Mouse (Mus musculus) hindbrain, embryonic 16.5 days (tissue): ENCODE data around the gene Cth. TPM values are rescaled to one million over a fixed set of nuclear protein-coding genes. Genes with fewer than 3 reads are reported as not detected.

Source experiments
- ATAC-seq: fragments of 200-750 bp; cut with Nextera tagmentation; 2 replicates; pipeline ENCODE4 v1.8.0; 2017; ENCODE audit warnings: moderate TSS enrichment, moderate library complexity
- H3K27ac ChIP-seq: fragments of 300-500 bp; sonication (generic); 2 replicates; pipeline ENCODE4 v1.5.1; 2014; ENCODE audit warnings: low read depth, mild to moderate bottlenecking, control low read depth, low read length, moderate library complexity
- H3K27me3 ChIP-seq: fragments of 300-500 bp; sonication (generic); replicated peaks from 2 replicates; pipeline ENCODE4 v1.6.1; 2014; ENCODE audit warnings: low read length; ENCODE audit not compliant: control insufficient read depth, insufficient read depth
- H3K36me3 ChIP-seq: fragments of 300-500 bp; sonication (generic); 2 replicates; pipeline ENCODE4 v1.6.1; 2014; ENCODE audit warnings: mild to moderate bottlenecking, low read length, moderate library complexity, mixed read lengths; ENCODE audit not compliant: control insufficient read depth, insufficient read depth
- H3K4me1 ChIP-seq: fragments of 300-500 bp; sonication (generic); 2 replicates; pipeline ENCODE4 v1.6.1; 2014; ENCODE audit warnings: low read depth, low read length; ENCODE audit not compliant: control insufficient read depth, insufficient read depth
- H3K4me2 ChIP-seq: fragments of 300-500 bp; sonication (generic); 2 replicates; pipeline ENCODE4 v1.6.1; 2014; ENCODE audit warnings: mild to moderate bottlenecking, low read length, control low read depth, moderate library complexity
- H3K4me3 ChIP-seq: fragments of 300-500 bp; sonication (generic); 2 replicates; pipeline ENCODE4 v1.5.1; 2014; ENCODE audit warnings: mild to moderate bottlenecking, low read length, control low read depth, moderate library complexity
- H3K9ac ChIP-seq: fragments of 300-500 bp; sonication (generic); 2 replicates; pipeline ENCODE4 v1.6.1; 2014; ENCODE audit warnings: low read depth, mild to moderate bottlenecking, control low read depth, low read length, moderate library complexity
- H3K9me3 ChIP-seq: fragments of 300-500 bp; sonication (generic); 2 replicates; pipeline ENCODE4 v1.6.1; 2014; ENCODE audit warnings: mild to moderate bottlenecking, low read length, moderate library complexity; ENCODE audit not compliant: control insufficient read depth
- WGBS: fragments of 180-500 bp; shearing (Covaris S2); extraction: QIAGEN DNeasy Blood & Tissue Kit; methylation state at CpG from one replicate; pipeline ENCODE4 v1.1.7; 2014; 5-methylcytosine and 5-hydroxymethylcytosine counted together
- polyA plus RNA-seq: library from polyadenylated mRNA; unstranded; fragments of >200 nt; fragmentation: Nextera tagmentation; extraction: Ambion mirVana; gene quantifications from 2 replicates; pipeline ENCODE4 v1.2.1, GENCODE M21; 2015

Cth gene
- polyA plus RNA-seq, 1 experiment from 2014 or later = 3.5 TPM

- ATAC-seq = no peak
- H3K27ac ChIP-seq = no peak overlapping the region
- H3K4me2 ChIP-seq = no peak overlapping the region
- no peak overlapping the region for H3K9ac ChIP-seq
- H3K4me1 ChIP-seq = no peaks in the 10 kb centered on the region
- no peaks in the 10 kb centered on the region for H3K9me3 ChIP-seq
- WGBS = 90% methylated on average over 2 of the region's 2 CpGs
- H3K36me3 ChIP-seq = no peaks in the 10 kb centered on the region
- H3K4me3 ChIP-seq = no peak overlapping the region
- H3K27me3 ChIP-seq = no peaks in the 10 kb centered on the region
These were observed 59.0 kb downstream of the Cth start for GRCm38 (mm10) chr3:157865848-157866247.

- no peaks in the 10 kb centered on the region for H3K9me3 ChIP-seq
- WGBS = 79% methylated on average over 6 of the region's 6 CpGs
These were observed 59.4 kb downstream of the Cth start for GRCm38 (mm10) chr3:157865431-157865830.

DNA sequence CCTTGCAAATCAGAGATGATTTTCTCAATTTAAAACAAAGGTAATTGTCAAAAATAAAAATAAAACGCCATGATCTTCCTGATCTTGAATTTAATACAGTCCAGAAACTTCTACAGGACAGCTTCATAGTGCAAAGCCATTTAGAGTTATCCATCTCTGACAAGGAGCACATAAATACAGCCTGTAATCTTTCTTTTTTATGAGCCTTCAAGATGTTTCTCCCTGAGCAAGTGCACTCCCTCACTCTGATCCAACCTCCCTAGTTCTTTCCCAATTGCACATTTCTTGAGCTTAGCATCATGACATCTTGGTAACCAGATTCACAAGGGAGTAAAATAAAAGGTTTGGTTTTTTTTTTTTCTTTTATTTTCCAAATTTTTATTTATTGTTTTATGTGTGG, 72.1 kb downstream of the Cth start:
- WGBS = 45% methylated on average over 1 of the region's 1 CpGs
- no peak for ATAC-seq
- no peak overlapping the region for H3K4me3 ChIP-seq
- no peaks in the 10 kb centered on the region for H3K27me3 ChIP-seq
- no peaks in the 10 kb centered on the region for H3K36me3 ChIP-seq
- H3K27ac ChIP-seq = no peak overlapping the region
- H3K4me2 ChIP-seq = no peak overlapping the region
- no peak overlapping the region for H3K9ac ChIP-seq
- no peaks in the 10 kb centered on the region for H3K9me3 ChIP-seq
- no peaks in the 10 kb centered on the region for H3K4me1 ChIP-seq

More at GRCm38 (mm10) chr3:157865431-157865830, 59.4 kb downstream of the Cth start:
- no peaks in the 10 kb centered on the region for H3K4me1 ChIP-seq
- no peak overlapping the region for H3K27ac ChIP-seq
- H3K27me3 ChIP-seq = no peaks in the 10 kb centered on the region
- no peak overlapping the region for H3K4me3 ChIP-seq
- ATAC-seq = no peak
- no peak overlapping the region for H3K4me2 ChIP-seq
- no peaks in the 10 kb centered on the region for H3K36me3 ChIP-seq
- H3K9ac ChIP-seq = no peak overlapping the region

DNA sequence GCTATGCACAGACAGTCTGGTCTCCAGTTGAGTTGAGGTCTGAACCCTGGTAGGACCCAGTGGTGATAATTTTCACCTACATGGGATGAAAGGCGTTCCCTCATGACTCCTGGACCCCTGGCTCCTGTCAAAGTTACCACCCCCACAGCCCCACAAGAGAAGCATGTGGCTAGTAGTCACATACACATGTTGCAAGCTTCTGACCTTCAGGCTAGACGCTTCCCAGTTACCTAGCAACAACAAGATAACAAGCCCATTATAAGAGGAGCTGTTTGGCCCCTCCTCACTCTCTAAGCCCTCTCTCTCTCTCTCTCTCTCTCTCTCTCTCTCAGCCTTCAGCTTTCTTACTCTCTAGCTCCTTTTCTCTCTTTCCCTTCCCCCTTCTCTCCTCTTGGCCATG, 76.4 kb downstream of the Cth start:
- Histone ChIP-seq H3K4me2 (no peak overlapping the region), H3K4me1 (no peaks in the 10 kb centered on the region), H3K27me3 (no peaks in the 10 kb centered on the region), H3K36me3 (no peaks in the 10 kb centered on the region), H3K9ac (no peak overlapping the region), H3K4me3 (no peak overlapping the region), H3K27ac (no peak overlapping the region), H3K9me3 (no peaks in the 10 kb centered on the region)
- 43% methylated on average over 2 of the region's 2 CpGs for WGBS
- no peak for ATAC-seq

- H3K9me3 ChIP-seq = no peaks in the 10 kb centered on the region
- 70% methylated on average over 7 of the region's 7 CpGs for WGBS
- no peaks in the 10 kb centered on the region for H3K27me3 ChIP-seq
- no peaks in the 10 kb centered on the region for H3K36me3 ChIP-seq
- H3K4me2 ChIP-seq = no peak overlapping the region
- H3K4me1 ChIP-seq = no peaks in the 10 kb centered on the region
- H3K27ac ChIP-seq = no peak overlapping the region
- no peak overlapping the region for H3K4me3 ChIP-seq
- no peak overlapping the region for H3K9ac ChIP-seq
- ATAC-seq = 0 out of 2 replicates have a peak, but pooled peaks have one; percentile 52
These were observed 77.3 kb downstream of the Cth start for GRCm38 (mm10) chr3:157847338-157848284.

Other genes starting within 250 kb of the Cth start
- 25.2 and 26.8 TPM in 2 replicates for gene Ankrd13c, start 22.2 kb upstream of the Cth start, polyA plus RNA-seq
- 184 and 216 TPM in 2 replicates for gene Srsf11, start 111.6 kb upstream of the Cth start, polyA plus RNA-seq
- 45.6 and 52.8 TPM in 2 replicates for gene Lrrc40, start 111.6 kb upstream of the Cth start, polyA plus RNA-seq